Mouse (Mus musculus) bone marrow, adult 2 months (tissue): ENCODE data around the gene Lcp1.

Experiments used
- CTCF ChIP-seq: fragments of 200-500 bp; IDR thresholded peaks from 2 replicates; pipeline ENCODE4 v1.5.1; 2011; ENCODE audit warnings: low read length, control low read depth; ENCODE audit not compliant: control insufficient read depth, insufficient read depth
- POLR2A ChIP-seq: fragments of 200-500 bp; IDR thresholded peaks from 2 replicates; pipeline ENCODE4 v1.6.1; 2011; ENCODE audit warnings: low read depth, mild to moderate bottlenecking, control low read depth, low read length, borderline replicate concordance; ENCODE audit not compliant: control insufficient read depth

- TF ChIP-seq POLR2A, result no peak
- TF ChIP-seq CTCF, result no peak
Observed at GRCm38 (mm10) chr14:75184069-75184790, 53.3 kb downstream of the Lcp1 start.
